Mouse (Mus musculus): Measurements from ENCODE around the gene Pth1r. TPM values are rescaled to one million over a fixed set of nuclear protein-coding genes. Genes with fewer than 3 reads are reported as not detected.

Gene Pth1r
- polyA plus RNA-seq (2012; ENCODE audit: insufficient read depth, low replicate concordance) = 0.11 TPM in 1 of 2 replicates, not detected in the other

GRCm38 (mm10) chr9:110746961-110747360 is at the start of gene Pth1r:
TSS of gene Pth1r (minus strand) at chr9:110747145.
- H3K9me3 ChIP-seq = no peaks in the 10 kb centered on the region
- TF ChIP-seq GATA1 (IDR thresholded peaks at IDR 0.05; ENCODE audit: borderline replicate concordance, low read length) = no peak
- TF ChIP-seq FLI1 (IDR thresholded peaks at IDR 0.05; ENCODE audit: low read length) = no peak
- H3K27me3 ChIP-seq (replicated peaks) = peaks cover 99% of the 10 kb centered on the region
- no peaks in the 10 kb centered on the region for H3K36me3 ChIP-seq (replicated peaks; ENCODE audit: low read length)
- H3K4me3 ChIP-seq (replicated peaks) = no peak within 1 kb of the TSS
- H3K4me1 ChIP-seq = peaks cover 32% of the 10 kb centered on the region

GRCm38 (mm10) chr9:110790462-110790861 is 43.5 kb upstream of the Pth1r start:
- Histone ChIP-seq H3K4me3 (replicated peaks) (no peak overlapping the region), H3K27me3 (replicated peaks) (peaks cover 11% of the 10 kb centered on the region), H3K4me1 (peaks cover 6% of the 10 kb centered on the region; the same call in 1 of the 2 replicates), H3K36me3 (replicated peaks; ENCODE audit: low read length) (no peaks in the 10 kb centered on the region), H3K9me3 (peaks cover 19% of the 10 kb centered on the region; the same call in 1 of the 2 replicates)
- TF ChIP-seq GATA1 (IDR thresholded peaks at IDR 0.05; ENCODE audit: borderline replicate concordance, low read length) = no peak
- no peak for TF ChIP-seq FLI1 (IDR thresholded peaks at IDR 0.05; ENCODE audit: low read length)

GRCm38 (mm10) chr9:110788169-110788568 is 41.2 kb upstream of the Pth1r start:
- TF ChIP-seq FLI1 (IDR thresholded peaks at IDR 0.05; ENCODE audit: low read length) (no peak), GATA1 (IDR thresholded peaks at IDR 0.05; ENCODE audit: borderline replicate concordance, low read length) (no peak)
- Histone ChIP-seq H3K4me3 (replicated peaks) (no peak overlapping the region), H3K27me3 (replicated peaks) (peaks cover 5% of the 10 kb centered on the region)

DNA sequence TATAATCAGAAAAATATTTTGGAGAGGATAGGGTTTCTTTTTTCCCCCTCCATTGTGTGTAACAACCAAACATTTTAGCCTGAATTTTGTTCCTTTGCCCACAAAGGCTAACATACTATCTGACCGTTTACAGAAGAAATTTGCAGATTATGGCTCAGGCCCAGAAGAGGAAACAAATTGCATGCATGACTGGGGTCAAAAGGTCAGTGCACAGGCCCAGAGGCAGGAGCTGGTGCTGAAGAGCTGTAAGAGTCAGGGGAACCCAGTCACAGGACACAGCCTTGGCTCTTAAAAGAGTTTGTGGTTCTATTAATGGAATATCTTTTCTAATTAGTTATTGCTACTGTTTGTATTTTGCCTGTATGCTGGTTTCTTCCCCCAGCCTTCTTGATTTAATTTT is 36.7 kb upstream of the Pth1r start:
- Histone ChIP-seq H3K27me3 (replicated peaks) (peaks cover 34% of the 10 kb centered on the region), H3K9me3 (peaks cover 17% of the 10 kb centered on the region; the same call in 1 of the 2 replicates), H3K36me3 (replicated peaks; ENCODE audit: low read length) (no peaks in the 10 kb centered on the region), H3K4me3 (replicated peaks) (no peak overlapping the region), H3K4me1 (peaks cover 24% of the 10 kb centered on the region)
- TF ChIP-seq FLI1 (IDR thresholded peaks at IDR 0.05; ENCODE audit: low read length) = no peak
- no peak for TF ChIP-seq GATA1 (IDR thresholded peaks at IDR 0.05; ENCODE audit: borderline replicate concordance, low read length)

More at GRCm38 (mm10) chr9:110788169-110788568, 41.2 kb upstream of the Pth1r start:
- Histone ChIP-seq H3K9me3 (peaks cover 24% of the 10 kb centered on the region; the same call in 1 of the 2 replicates), H3K4me1 (peaks cover 10% of the 10 kb centered on the region; the same call in 1 of the 2 replicates), H3K36me3 (replicated peaks; ENCODE audit: low read length) (no peaks in the 10 kb centered on the region)

DNA sequence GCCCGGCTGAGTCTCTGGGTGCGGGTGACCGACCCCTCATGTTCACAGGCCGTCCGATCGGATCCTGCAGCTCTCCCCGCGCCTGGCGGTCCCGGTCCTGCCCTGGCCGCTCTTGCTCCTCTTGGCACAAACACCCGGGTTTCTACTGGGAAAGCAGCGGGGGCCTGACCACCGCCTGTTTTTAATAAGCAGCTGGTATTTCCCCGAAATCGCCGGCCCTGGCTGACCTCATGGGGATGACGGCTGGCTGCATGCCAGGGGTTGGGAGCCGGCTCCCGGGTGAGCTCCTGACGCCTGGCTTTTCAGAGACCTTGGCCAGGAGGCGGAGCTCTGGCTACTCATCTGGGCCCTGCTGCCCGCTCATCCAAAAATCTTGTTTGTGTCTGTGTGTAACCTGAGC is 34.8 kb upstream of the Pth1r start:
- H3K27me3 ChIP-seq (replicated peaks) = peaks cover 51% of the 10 kb centered on the region

GRCm38 (mm10) chr9:110781256-110781721 is 34.3 kb upstream of the Pth1r start:
- 0 out of 2 replicates have a peak, but pooled peaks cover 5% of the 10 kb centered on the region for H3K9me3 ChIP-seq
- no peaks in the 10 kb centered on the region for H3K36me3 ChIP-seq (replicated peaks; ENCODE audit: low read length)
- peak overlapping the region; percentile 92 for H3K4me3 ChIP-seq (replicated peaks)
- H3K4me1 ChIP-seq = peaks cover 24% of the 10 kb centered on the region
- TF ChIP-seq FLI1 (IDR thresholded peaks at IDR 0.05; ENCODE audit: low read length) (no peak), GATA1 (IDR thresholded peaks at IDR 0.05; ENCODE audit: borderline replicate concordance, low read length) (no peak)
- H3K27me3 ChIP-seq (replicated peaks) = peaks cover 53% of the 10 kb centered on the region

More for the DNA sequence above, 34.8 kb upstream of the Pth1r start:
- TF ChIP-seq FLI1 (IDR thresholded peaks at IDR 0.05; ENCODE audit: low read length) (no peak), GATA1 (IDR thresholded peaks at IDR 0.05; ENCODE audit: borderline replicate concordance, low read length) (no peak)
- H3K36me3 ChIP-seq (replicated peaks; ENCODE audit: low read length) = no peaks in the 10 kb centered on the region
- H3K9me3 ChIP-seq = 0 out of 2 replicates have a peak, but pooled peaks cover 5% of the 10 kb centered on the region
- peak overlapping the region; percentile 92 for H3K4me3 ChIP-seq (replicated peaks)
- peaks cover 24% of the 10 kb centered on the region for H3K4me1 ChIP-seq

- H3K4me1 ChIP-seq = peaks cover 20% of the 10 kb centered on the region
- TF ChIP-seq GATA1 (IDR thresholded peaks at IDR 0.05; ENCODE audit: borderline replicate concordance, low read length) = no peak
- H3K27me3 ChIP-seq (replicated peaks) = peaks cover 70% of the 10 kb centered on the region
- no peaks in the 10 kb centered on the region for H3K9me3 ChIP-seq
- H3K36me3 ChIP-seq (replicated peaks; ENCODE audit: low read length) = no peaks in the 10 kb centered on the region
- H3K4me3 ChIP-seq (replicated peaks) = no peak overlapping the region
Measured at GRCm38 (mm10) chr9:110779242-110779913, 32.4 kb upstream of the Pth1r start.

DNA sequence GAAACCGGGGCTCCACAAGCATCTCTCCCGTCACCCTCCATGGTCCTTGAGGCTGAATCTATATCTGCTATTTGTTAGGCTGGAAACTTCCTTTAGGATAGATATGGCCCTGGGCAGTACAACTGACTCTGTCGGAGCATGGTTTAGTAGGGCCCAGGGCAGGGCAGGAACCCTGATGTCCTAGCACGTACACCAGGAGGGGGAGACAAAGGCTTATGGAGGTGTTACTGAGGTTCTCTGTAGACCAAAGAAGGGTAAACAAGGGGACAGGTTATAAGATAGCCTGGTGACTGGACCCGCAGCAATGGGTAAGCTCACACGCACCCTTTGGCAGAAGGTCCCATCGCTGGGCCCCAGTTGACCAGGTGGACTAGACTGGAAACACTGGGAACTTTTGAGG is 31.6 kb upstream of the Pth1r start:
- H3K9me3 ChIP-seq = no peaks in the 10 kb centered on the region
- peaks cover 75% of the 10 kb centered on the region for H3K27me3 ChIP-seq (replicated peaks)
- no peak for TF ChIP-seq GATA1 (IDR thresholded peaks at IDR 0.05; ENCODE audit: borderline replicate concordance, low read length)
- TF ChIP-seq FLI1 (IDR thresholded peaks at IDR 0.05; ENCODE audit: low read length) = no peak
- no peaks in the 10 kb centered on the region for H3K36me3 ChIP-seq (replicated peaks; ENCODE audit: low read length)
- peaks cover 20% of the 10 kb centered on the region for H3K4me1 ChIP-seq
- no peak overlapping the region for H3K4me3 ChIP-seq (replicated peaks)

DNA sequence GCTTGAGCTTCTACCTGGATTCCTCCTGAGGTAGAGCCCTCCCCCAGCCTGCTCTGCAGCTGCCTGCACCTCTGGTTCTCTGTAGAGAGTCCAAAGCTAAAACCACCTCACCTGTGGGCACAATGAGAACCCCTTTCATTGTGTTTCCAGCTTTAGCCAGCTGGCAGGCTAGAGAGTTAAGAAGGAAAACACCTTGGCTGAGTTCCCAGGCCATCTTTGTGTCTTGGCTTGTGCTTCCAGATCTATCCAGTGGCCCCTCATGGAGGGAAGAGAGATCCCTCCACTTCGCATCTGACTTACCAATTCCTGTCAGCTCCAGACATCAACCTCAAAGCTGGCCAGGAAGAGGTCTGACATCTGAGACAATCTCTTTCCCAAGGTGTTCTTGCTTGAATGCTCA is 31.2 kb upstream of the Pth1r start:
- no peak for TF ChIP-seq FLI1 (IDR thresholded peaks at IDR 0.05; ENCODE audit: low read length)
- no peak for TF ChIP-seq GATA1 (IDR thresholded peaks at IDR 0.05; ENCODE audit: borderline replicate concordance, low read length)
- Histone ChIP-seq H3K9me3 (no peaks in the 10 kb centered on the region), H3K27me3 (replicated peaks) (peaks cover 76% of the 10 kb centered on the region), H3K4me3 (replicated peaks) (no peak overlapping the region), H3K4me1 (peaks cover 20% of the 10 kb centered on the region), H3K36me3 (replicated peaks; ENCODE audit: low read length) (no peaks in the 10 kb centered on the region)

All from megakaryocyte, embryonic 14.5 days (primary cell).